Mouse (Mus musculus) kidney, adult 2 months (tissue): ENCODE measurements around the gene Slc19a3. TPM values are rescaled to one million over a fixed set of nuclear protein-coding genes. Genes with fewer than 3 reads are reported as not detected.

ENCODE experiments used
- DNase-seq: peaks from one replicate; pipeline ENCODE4 v3.0.0; 2021
- H3K27ac ChIP-seq: fragments of 200-500 bp; 2 replicates; pipeline ENCODE4 v1.5.1; 2012; ENCODE audit warnings: low read depth, low read length, control low read depth, inconsistent platforms; ENCODE audit not compliant: insufficient read depth
- H3K27me3 ChIP-seq: fragments of 200-500 bp; replicated peaks from 2 replicates; pipeline ENCODE4 v1.6.1; 2012; ENCODE audit warnings: mild to moderate bottlenecking, moderate library complexity, low read length, inconsistent platforms; ENCODE audit not compliant: control insufficient read depth, insufficient read depth
- H3K36me3 ChIP-seq: fragments of 200-500 bp; 2 replicates; pipeline ENCODE4 v1.6.1; 2012; ENCODE audit warnings: mild to moderate bottlenecking, moderate library complexity, low read length, inconsistent platforms; ENCODE audit not compliant: control insufficient read depth, insufficient read depth
- H3K4me1 ChIP-seq: fragments of 200-500 bp; 2 replicates; pipeline ENCODE4 v1.6.1; 2011; ENCODE audit warnings: low read length; ENCODE audit not compliant: control insufficient read depth, insufficient read depth
- H3K4me3 ChIP-seq: fragments of 200-500 bp; 2 replicates; pipeline ENCODE4 v1.5.1; 2011; ENCODE audit warnings: mild to moderate bottlenecking, low read depth, low read length, control low read depth; ENCODE audit not compliant: insufficient read depth
- CTCF ChIP-seq: fragments of 200-500 bp; conservative IDR thresholded peaks from 2 replicates; pipeline ENCODE4 v1.5.1; 2011; ENCODE audit warnings: low read depth, mild to moderate bottlenecking, control low read depth, low read length, moderate library complexity, mixed read lengths; ENCODE audit not compliant: insufficient read depth, insufficient read length
- POLR2A ChIP-seq: fragments of 200-500 bp; IDR thresholded peaks from one replicate; pipeline ENCODE4 v1.6.1; 2011; ENCODE audit warnings: low read depth, low read length, control low read depth
- WGBS: fragments of 180-500 bp; shearing (Covaris S2); methylation state at CpG from one replicate; pipeline ENCODE4 v1.1.7; 2018; 5-methylcytosine and 5-hydroxymethylcytosine counted together
- polyA plus RNA-seq: library from polyadenylated mRNA; depleted of rRNA; stranded (reverse); fragments of >200 nt; gene quantifications from 2 replicates; pipeline ENCODE4 v1.2.3, GENCODE M21; 2012; rRNA removed

The Slc19a3 gene
- polyA plus RNA-seq = 18.2 and 22.0 TPM in 2 replicates

- 2% methylated on average over 25 of the region's 25 CpGs for WGBS
- Histone ChIP-seq H3K27ac (peak within 1 kb of the TSS; percentile 66), H3K27me3 (no peaks in the 10 kb centered on the region), H3K4me1 (peaks cover 4% of the 10 kb centered on the region; the same call in 1 of the 2 replicates), H3K4me3 (peak within 1 kb of the TSS; percentile 54), H3K36me3 (no peaks in the 10 kb centered on the region)
- TF ChIP-seq CTCF (no peak), POLR2A (no peak)
- DNase-seq = peak; percentile 66
Measured at GRCm38 (mm10) chr1:83038109-83038672, at the start of gene Slc19a3. Gene Slc19a3 (minus strand): TSS chr1:83038448.

GRCm38 (mm10) chr1:83084790-83085189 lies 46.5 kb upstream of the Slc19a3 start:
- Histone ChIP-seq H3K4me1 (peaks cover 5% of the 10 kb centered on the region; the same call in 1 of the 2 replicates), H3K27me3 (no peaks in the 10 kb centered on the region), H3K4me3 (no peak overlapping the region), H3K36me3 (no peaks in the 10 kb centered on the region), H3K27ac (no peak overlapping the region)
- TF ChIP-seq CTCF (no peak), POLR2A (no peak)
- 47% methylated on average over 2 of the region's 2 CpGs for WGBS
- peak; percentile 15 for DNase-seq

GRCm38 (mm10) chr1:83077016-83077415 lies 38.8 kb upstream of the Slc19a3 start:
- WGBS = 73% methylated on average over 6 of the region's 6 CpGs
- TF ChIP-seq CTCF (no peak), POLR2A (no peak)
- H3K36me3 ChIP-seq = no peaks in the 10 kb centered on the region
- DNase-seq = no peak
- H3K27me3 ChIP-seq = no peaks in the 10 kb centered on the region
- no peaks in the 10 kb centered on the region for H3K4me1 ChIP-seq
- no peak overlapping the region for H3K27ac ChIP-seq
- H3K4me3 ChIP-seq = no peak overlapping the region

GRCm38 (mm10) chr1:83076190-83076917 lies 38.1 kb upstream of the Slc19a3 start:
- Histone ChIP-seq H3K27ac (no peak overlapping the region), H3K4me3 (no peak overlapping the region), H3K27me3 (no peaks in the 10 kb centered on the region), H3K36me3 (no peaks in the 10 kb centered on the region), H3K4me1 (no peaks in the 10 kb centered on the region)
- TF ChIP-seq CTCF (peak; percentile 42; the same call in 1 of the 2 replicates), POLR2A (no peak)
- peak; percentile 41 for DNase-seq
- WGBS = 51% methylated on average over 11 of the region's 11 CpGs

GRCm38 (mm10) chr1:83075526-83076189 lies 37.4 kb upstream of the Slc19a3 start:
- TF ChIP-seq POLR2A = no peak
- no peak for TF ChIP-seq CTCF
- no peaks in the 10 kb centered on the region for H3K4me1 ChIP-seq
- no peaks in the 10 kb centered on the region for H3K36me3 ChIP-seq
- DNase-seq = no peak
- H3K27ac ChIP-seq = no peak overlapping the region
- H3K4me3 ChIP-seq = no peak overlapping the region
- 39% methylated on average over 15 of the region's 15 CpGs for WGBS
- H3K27me3 ChIP-seq = no peaks in the 10 kb centered on the region

GRCm38 (mm10) chr1:83067205-83067604 lies 29.0 kb upstream of the Slc19a3 start:
- Histone ChIP-seq H3K4me3 (no peak overlapping the region), H3K27me3 (no peaks in the 10 kb centered on the region; the same call in 1 of the 2 replicates), H3K27ac (no peak overlapping the region), H3K36me3 (no peaks in the 10 kb centered on the region), H3K4me1 (no peaks in the 10 kb centered on the region)
- DNase-seq = no peak
- TF ChIP-seq POLR2A (no peak), CTCF (no peak)
- WGBS = 73% methylated on average over 10 of the region's 10 CpGs

GRCm38 (mm10) chr1:83066577-83066976 lies 28.3 kb upstream of the Slc19a3 start:
- H3K4me1 ChIP-seq = no peaks in the 10 kb centered on the region
- H3K27me3 ChIP-seq = no peaks in the 10 kb centered on the region; the same call in 1 of the 2 replicates
- H3K36me3 ChIP-seq = no peaks in the 10 kb centered on the region
- no peak overlapping the region for H3K4me3 ChIP-seq
- WGBS = 81% methylated on average over 4 of the region's 4 CpGs
- no peak overlapping the region for H3K27ac ChIP-seq
- TF ChIP-seq CTCF (no peak), POLR2A (no peak)
- DNase-seq = no peak
